Mouse (Mus musculus) mesoderm, embryonic 11.5 days (tissue): ENCODE measurements at regions not wholly inside any gene's neighbourhood (a gene's known extent, or its start where the extent isn't known, plus 50 kb on each side); places are given as distances from the start of the nearest gene placed in this dataset.

Experiments
- DNase-seq: peaks from one replicate; pipeline ENCODE4 v3.0.0-alpha.2; 2012; ENCODE audit warnings: low read depth, low spot score

DNA sequence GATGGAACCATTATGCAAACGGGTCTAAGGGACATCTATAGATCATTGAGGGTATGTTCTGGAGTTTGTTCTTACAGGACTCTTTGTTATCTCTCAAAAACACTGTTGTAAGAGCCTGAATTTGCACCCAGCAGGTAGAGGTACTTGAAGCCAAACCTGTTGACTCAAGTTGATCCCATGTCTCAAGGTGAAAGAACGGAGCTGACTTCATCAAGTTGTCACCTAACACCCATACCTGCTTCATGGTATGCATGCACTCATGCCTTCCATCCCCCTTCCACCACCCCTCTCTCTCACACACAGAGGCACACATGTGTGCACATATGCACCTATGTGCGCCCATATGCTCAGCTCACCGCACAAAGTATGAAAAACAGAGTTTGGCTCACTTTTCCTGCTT, 189.0 kb downstream of the Ttll7 start:
- DNase-seq, result no peak

DNA sequence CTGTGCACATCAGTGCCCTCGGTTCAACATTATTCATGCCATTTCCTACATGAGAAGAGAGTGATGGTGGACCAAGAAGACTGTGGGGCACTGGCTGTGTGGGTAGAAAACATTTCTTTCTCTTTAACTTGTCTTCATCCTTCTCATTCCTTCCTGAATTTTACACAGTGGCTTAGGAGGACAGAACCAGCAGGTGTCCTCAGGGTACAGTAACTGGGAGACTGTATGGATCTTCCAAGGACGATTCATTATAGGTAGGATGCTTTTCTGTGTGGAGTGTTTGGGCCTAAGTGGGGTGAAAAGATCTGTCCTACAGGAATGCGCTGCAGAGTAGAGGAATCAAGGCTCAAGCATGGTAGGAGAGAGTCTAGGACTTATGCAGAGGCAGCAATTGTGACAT, 190.7 kb downstream of the Ttll7 start:
- DNase-seq, result no peak

DNA sequence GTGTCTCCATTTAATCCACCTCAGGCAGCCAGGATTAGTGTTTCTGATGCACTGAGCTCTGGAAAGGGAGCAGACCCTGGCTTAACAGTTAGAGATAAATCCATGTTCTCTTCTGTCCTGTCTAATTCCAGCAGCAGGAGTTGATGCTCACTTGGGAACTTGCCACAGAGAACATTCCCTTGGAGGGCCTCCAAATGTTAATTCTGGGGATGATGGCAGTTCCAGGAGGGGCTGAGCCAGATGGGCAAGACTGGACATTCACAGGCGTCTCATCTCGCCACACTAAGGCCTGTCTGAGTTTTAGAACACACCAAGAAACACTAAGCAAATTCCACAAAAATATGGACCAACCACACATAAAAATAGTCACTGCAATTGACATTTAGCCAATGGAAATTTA, 194.5 kb downstream of the Ttll7 start:
- no peak for DNase-seq

DNA sequence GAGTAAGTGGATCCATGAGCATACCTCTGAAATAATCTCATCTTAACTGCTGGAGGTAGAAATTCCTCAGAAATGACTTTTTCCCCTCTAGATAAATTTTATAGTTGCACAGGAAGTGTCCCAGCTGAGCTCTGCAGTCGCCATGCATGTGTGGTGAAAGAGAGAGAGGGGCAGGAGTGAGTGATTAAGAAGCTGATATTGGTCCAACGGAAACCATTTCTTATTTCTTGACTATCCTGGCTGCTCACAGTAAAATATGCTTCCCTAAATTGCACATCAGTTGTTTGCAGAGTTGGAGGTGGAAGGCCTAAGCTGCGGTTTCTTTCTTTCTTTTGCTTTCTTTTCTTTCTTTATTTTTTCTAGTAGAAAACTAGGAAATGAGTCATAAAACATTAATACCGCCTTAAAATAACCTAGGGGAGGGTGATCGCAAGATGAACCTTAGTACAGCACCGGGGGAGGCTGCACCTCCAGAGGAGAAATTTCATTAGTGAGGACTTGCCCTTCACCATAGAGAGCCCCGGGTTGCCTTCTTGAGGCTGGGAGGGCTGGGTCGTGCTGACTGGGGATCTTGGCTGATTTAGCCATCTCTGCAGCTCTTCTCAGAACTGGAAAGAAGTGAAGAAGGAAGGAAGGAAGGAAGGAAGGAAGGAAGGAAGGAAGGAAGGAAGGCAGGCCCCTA, 202.1 kb downstream of the Ttll7 start:
- DNase-seq, result no peak

DNA sequence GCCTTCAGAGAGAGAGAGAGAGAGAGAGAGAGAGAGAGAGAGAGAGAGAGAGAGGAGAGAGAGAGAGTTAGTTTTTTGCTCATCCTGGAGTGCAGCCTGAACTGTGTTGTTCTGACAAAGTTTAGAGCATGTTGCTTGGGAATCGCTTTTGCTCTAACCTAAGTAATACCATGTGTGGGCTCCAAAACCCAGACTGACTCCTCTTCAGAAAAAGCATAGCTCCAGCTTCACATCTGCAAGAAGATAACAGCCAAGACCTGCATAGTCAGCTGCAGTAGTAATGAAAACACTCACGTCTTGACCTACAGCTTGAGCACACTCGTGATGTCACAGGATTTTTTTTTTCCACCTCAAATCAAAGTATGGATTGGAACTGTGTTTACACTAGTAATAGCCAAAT, 205.7 kb downstream of the Ttll7 start:
- DNase-seq, result no peak

DNA sequence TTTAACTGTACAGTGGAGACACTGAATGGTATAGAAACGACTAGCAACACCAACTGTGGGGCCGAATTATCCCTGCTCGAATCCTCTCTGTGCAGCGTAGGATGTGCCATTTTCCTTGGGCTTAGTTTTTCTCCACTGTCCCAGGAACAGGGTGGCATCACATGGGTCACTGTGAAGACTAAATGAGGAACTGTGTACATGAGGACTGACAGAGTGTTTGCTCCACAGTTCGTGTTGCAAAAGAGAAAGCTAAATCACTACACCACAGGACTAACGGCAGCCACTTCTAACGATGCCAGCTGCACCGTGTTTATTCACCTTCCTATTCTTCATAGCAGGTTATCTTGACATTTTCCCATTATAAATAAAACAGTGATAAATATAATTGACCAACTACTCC, 208.5 kb downstream of the Ttll7 start:
- no peak for DNase-seq

DNA sequence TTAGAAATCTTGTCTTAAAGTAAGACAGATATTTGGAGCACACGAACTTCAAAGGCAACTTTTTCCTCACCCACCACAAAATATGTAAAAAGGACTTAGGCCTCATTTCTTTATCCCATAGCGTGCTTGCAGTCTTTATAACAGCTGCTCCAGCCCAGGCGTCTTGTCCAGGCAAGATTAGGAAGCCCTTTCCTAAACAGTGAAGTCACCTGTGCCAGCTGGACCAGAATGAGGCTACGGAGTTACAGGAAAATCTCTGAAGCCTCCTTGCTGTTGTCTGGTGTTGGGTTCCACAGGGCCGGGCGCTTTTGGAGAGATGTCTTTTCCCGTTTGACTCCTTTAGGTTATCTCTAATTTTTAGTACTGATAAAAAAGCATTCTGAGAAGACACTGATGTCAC, 210.3 kb downstream of the Ttll7 start:
- DNase-seq, result no peak

DNA sequence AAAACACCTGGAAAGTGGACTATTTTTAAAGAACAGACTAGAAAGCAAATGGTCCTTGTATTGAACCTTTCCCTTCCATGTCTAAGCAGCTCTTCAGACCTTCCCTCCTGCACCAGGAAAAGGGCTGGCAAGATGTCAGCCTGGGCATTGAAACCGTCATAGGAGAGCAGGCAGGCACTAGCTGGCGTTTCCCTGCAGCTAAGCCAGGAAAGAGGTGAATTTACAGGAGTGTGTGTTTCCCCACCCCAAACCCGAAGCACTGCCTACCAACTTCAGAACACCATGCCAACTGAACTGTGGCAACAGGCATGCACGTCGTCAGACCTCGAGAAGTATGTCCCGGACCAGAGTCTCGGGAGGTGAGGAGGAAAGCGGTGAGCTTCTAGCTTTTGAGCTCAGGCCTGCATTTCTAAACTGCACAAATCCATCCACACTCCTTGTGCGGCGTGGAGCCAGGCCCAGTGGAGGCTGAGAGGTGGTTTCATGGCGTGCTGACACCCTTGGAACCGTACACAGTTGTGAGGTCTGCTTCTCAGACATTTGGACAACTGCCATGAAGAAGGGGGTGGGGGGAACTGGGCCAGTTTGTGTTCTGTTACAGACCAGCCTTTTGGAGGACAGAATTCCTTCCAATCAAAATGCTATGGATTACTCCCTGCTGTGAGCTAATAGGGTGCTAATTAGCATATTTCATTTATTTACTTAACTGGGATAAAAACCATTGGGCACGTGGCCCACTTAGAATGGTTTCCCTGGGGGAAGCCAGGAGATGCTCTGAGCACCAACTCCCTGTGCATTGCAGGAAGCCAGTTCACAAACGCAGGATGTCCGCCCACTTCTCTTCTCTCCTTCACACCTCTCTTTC, 211.6 kb downstream of the Ttll7 start:
- no peak for DNase-seq

DNA sequence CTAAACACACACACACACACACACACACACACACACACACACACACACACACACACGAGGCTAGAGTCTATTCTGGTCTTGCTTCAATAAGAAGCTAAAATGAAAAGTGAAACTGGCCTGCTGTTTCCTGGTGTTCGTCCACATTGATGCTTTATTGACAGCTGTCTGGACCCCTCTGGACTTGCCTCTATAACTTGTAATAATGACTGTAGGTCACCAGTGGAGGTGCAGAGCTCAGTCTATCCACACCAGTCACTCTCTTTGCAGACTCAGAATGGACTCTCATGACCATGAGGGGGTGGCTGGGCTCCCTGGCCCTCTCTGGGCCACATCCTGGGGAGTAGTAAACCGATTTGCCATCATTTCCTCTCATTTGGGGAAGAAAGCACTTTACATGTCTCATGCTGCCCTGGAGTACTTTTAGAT, 212.3 kb downstream of the Ttll7 start:
- no peak for DNase-seq

DNA sequence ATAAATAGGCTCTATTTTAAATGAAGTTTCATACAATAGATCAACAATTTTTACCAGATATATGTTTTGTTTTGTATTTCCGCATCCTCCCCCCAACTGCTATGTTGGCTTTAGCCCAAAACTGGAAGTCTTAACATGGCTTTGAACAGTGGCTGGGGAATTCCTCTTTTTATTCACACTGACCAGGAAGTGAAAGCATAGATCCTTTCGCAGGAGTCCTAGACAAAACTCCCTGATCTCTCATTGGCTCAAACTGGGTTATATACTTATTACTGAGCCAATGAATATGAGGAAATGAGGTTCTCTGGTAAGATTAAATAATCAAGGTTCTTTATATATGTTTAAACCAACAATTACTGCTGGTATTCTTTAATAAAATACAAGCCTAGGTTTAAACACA, 218.8 kb downstream of the Ttll7 start:
- DNase-seq, result no peak

DNA sequence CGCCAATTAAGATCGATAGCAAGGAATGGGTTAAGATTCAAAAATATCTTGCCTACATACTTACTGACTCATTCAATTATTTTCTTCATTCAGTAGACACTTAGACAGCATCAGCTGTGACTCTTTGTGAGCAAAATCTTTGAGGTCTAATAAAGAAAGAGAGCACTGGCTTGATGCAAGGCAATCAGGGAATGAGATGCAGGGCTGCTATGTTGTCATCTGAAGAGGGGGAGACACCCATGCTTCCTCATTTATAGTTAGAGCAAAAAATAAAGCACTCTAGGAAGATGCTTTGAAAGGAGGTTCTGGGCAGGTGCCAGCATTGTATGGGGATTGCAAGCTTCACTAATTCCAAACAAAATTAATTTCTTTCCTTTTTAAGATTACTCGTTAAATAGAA, 228.0 kb downstream of the Ttll7 start:
- no peak for DNase-seq

DNA sequence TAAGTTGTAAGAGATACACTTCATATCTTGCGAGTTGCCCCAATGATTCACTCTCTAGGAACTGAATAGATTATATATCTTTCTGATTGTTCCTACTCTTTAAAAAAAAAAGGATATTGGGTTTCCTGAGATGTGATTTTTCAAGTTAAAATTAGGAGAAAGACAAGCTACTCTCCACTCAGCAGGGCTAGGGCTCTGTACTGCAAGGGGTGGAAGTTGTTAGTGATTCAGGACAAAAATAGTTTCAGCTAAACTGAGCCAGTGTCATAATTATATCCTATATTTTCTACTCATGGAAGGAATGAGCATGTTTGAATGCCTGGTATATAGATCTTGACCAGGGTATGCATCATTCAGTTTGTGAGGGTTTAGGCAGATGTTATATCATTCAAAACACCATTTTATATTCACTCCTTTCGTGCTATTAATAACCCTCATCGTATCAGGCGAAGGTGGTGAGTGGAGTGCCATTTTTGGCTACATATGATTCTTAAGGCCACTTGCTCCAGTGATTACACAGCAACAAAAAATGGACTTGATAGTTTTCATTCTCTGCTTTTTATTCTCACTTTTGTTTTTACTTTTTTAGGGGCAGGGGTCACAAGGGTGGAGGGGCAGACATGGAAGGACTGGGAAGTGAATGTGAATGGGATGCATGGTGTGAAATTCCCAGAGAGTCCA, 228.7 kb downstream of the Ttll7 start:
- DNase-seq, result no peak

DNA sequence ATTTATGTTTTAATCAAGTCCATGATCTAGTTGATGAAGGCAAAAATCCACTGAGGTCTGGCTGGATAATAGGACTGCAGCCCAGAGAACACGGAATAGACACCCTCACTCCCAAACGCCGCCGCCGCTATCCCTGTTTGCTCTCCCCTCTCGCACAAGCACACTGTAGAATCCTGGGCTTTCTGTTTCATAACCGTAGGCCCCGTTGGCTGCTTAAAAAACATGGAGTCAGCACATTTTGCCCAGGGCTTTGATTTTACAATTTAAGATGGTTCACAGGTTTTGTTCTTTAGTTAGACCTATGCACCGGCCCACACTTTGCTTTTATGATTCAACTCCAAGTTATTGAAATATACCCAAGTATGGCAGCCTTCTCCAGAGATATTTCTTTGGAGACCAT, 229.6 kb downstream of the Ttll7 start:
- DNase-seq, result no peak

DNA sequence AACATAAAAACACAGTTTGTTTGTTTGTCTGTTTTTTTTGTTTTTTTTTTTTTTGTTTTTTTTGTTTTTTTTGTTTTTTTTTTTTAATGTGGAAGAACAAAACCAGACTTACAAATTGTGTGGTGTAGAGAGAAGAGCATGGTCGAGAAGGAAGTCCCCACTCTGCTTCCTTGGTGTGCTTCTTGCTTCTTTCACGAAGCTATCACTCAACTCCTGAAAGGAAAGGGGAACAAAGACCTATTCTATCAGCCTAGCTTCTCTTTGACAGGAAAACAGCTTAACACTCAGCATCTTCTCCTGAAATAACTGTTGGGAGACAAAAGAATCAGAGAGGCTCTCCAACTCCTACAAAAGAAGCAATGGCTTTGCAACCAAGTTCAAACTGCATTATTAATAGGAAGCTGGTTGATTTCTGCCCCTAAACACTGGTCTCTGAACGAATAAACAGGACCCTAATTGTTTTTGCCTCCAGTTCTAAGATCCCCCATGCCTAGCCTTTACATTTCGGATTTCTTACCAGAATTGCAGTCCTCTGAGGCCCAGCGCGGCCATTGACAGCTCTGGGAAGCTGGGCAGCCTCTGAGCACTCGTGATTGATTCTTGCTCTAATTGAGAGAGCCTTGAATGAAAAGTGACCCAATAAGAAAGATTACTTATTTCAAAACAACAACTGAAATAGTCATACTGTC, 230.2 kb downstream of the Ttll7 start:
- no peak for DNase-seq

DNA sequence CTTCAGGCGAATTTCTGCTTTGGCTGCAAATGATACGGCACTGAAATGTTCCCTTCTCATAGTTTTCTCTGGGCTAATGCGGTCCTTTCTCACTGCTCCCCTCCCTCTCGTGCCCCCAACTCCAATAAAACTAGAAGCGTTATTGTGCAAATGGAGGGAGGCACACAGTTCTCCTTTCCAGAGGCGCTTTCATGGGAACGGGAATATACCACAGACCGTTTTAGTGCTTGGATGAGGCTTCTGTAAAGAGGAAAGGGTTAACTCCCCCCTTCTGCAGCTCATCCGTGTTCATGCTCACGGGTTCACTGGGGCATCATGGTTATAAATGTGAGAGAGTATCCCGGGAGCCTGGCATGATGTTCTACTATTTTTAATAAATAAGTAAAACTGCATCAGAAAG, 231.2 kb downstream of the Ttll7 start:
- no peak for DNase-seq

DNA sequence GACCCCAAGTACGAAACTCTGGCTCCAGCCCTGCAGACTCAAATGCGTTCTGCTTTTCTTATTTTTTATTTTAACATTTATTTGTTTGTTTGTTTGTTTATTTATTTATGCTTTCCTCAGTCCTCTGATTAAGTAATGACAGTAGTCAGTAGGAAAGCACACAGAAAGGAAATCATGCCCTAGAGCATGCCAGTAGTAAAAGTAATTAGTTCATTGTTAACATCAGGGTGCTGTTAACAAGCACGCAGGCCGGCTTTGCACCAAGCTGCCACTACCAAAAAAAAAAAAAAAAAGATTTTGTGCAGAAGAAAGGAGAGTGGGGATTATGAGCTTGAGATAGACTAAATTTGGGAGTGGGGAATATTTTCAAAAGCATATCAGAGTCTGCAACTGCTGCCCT, 231.7 kb downstream of the Ttll7 start:
- DNase-seq, result no peak

DNA sequence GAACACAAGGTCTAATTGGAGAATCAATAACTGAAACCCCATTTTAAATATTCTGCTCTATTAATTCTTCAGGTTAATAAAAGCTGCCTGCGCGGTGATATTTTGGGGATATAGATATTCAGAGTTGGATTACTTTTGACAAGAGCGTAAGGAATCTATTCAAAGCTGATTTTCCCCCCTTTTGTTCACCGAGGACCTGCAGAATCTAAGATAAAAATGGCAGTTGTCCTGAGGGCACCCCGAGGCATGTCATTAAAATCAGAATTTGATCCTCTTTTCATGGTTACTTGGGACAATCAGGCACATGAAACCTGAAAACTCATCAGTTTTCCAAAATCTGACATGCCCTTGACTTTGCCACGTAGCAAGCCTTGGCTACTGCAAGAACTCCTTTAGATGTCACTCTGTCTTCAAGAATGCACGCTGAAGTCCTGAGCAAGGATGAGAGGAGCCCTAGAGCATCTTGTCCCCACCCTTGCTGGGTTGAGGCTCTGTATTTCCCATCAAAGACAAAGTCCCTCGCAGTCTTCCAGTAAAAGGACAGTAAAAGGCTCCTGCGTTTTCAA, 232.5 kb downstream of the Ttll7 start:
- DNase-seq, result no peak

DNA sequence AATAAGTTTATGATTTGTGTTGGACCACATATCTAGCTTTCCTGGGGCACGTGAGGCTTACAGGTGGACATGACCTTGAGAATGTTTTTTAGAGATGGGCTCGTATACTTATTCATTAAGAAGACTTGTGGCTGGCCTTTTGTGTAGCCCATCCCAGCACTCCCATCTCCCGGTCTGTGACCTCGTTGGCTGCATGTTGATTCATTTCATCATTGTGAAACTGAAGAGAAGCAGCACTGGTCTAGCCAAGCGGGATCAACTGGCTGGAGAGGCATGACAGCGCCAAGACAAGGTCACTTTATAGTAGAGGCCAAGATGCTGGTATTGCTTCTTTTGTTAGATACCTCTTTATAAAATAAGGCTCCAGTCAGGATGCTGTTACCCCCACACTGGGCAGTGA, 236.0 kb downstream of the Ttll7 start:
- DNase-seq, result no peak

DNA sequence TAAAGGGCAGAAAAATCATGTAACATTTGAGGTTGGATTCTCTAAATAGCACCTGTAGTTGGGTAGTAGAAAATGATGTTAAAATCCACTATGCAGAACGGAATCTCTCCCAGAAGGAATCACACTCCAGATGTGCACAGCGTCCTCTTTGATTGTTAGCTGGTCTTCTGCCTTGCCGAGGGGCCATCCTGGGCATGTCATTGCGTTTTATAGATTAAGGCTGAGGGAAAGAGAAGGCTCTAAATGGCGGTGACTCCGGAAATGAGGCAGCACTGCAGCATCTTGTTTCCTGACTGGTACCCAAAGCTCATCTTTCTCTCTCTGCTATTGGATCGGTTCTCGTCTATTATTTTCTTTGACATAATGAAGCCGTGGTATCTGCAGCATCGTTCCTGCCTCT, 237.5 kb downstream of the Ttll7 start:
- no peak for DNase-seq

DNA sequence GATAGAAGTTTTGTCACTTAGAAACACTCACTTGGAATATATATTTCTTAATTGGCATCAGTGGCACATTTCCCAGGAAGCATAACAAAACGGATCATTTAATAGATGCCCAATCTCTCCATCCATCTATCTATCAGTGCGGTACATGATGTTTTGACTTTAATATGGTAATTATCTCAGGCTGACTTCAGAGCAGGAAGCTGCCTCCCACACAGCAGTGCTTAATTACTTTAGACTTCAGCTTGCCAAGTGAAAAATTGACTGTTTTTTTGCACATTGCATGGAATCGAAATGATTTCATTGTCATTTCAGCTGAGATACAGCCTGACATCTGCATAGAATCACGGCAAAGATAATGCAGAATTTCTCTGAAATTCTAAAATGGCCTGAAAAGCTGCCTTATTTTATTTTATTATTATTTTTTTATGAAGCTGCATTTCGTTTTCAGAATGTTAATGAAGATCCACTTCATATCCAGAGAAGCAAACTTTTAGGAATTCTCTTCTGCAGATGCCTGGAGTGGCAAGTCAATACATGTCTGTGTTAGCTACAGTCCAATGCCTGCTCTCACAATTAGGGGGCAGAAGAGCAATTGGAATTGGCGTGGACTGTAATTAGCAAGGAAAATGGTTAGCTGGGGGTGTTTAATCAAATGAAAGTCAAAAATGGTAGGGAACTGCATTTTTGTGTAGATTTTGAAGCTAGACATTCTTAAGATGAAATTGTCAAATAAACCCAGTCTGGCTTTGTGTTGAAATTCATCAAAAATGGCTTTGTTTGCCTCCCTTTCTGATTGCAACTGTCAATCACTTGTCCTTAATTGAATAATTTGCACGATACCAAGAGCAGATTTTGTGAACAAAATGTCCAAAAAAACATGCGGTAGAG, 240.3 kb downstream of the Ttll7 start:
- DNase-seq, result no peak

DNA sequence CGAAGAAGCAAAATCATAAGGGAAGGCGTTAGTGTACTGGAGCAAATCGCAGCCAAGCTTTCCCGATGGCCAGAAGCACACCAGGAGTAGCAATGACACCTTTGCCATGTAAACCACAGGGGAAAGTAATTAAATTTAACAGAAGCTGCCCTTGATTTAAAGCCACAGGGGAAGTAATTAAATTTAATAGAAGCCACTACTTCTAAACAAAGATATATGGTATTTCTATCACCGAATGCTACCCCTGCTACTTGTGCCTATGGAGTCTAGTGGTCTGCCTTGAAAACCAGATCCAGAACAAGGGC, 240.9 kb downstream of the Ttll7 start:
- no peak for DNase-seq
